ENCODE assay signal across 8 mouse cellular contexts in genomic region chr14:37134304-37135126, GRCm38 (mm10). TPM values are rescaled to one million over a fixed set of nuclear protein-coding genes. Genes with fewer than 3 reads are reported as not detected.
DNase-seq lines count a peak whose midpoint lies in the region; ATAC-seq lines count a peak whose summit lies in the region.

No protein-coding gene starts in this region.

- H3K27me3 ChIP-seq in hindbrain, embryonic 12.5 days = no peaks in the 10 kb centered on the region

- peak overlapping the region; percentile 69 for H3K4me2 ChIP-seq in hindbrain, embryonic 12.5 days (replicated peaks)

- peaks cover 6% of the 10 kb centered on the region for H3K4me1 ChIP-seq in hindbrain, embryonic 12.5 days

- peak overlapping the region; percentile 91 for H3K4me3 ChIP-seq in hindbrain, embryonic 12.5 days

- H3K9me3 ChIP-seq in hindbrain, embryonic 12.5 days (replicated peaks) = no peaks in the 10 kb centered on the region

- peak; percentile 47; the same call in 1 of the 2 replicates for ATAC-seq in hindbrain, embryonic 12.5 days (ENCODE audit: low FRiP score)
- ATAC-seq in megakaryocyte-erythroid progenitor cell, adult 5-6 weeks (replicated peaks; ENCODE audit: low FRiP score, low TSS enrichment, poor library complexity, severe bottlenecking) = peak; percentile 53

- DNase-seq in cerebellum, adult 9-10 months = peak; percentile 65
- no peak for DNase-seq in cerebellum, postnatal 36 days
- peak; percentile 26 for DNase-seq in urinary bladder, postnatal 10 days (ENCODE audit: low spot score)
- no peak for DNase-seq in urinary bladder, postnatal 25 days (ENCODE audit: low spot score)
- no peak for DNase-seq in urinary bladder, postnatal 36 days (ENCODE audit: low spot score in 2 of 2)
- DNase-seq in thymus, postnatal 10 days (ENCODE audit: low spot score in 2 of 2) = no peak

- H3K36me3 ChIP-seq in hindbrain, embryonic 12.5 days = peaks cover 20% of the 10 kb centered on the region; the same call in 1 of the 2 replicates

- H3K9ac ChIP-seq in hindbrain, embryonic 12.5 days = peak overlapping the region; percentile 87

- WGBS in hindbrain, embryonic 12.5 days = 3% methylated on average over 40 of the region's 40 CpGs

- H3K27ac ChIP-seq in hindbrain, embryonic 12.5 days = peak overlapping the region; percentile 83

RNA-seq across cellular contexts. Expression of gene Ghitm, which starts 0.6 kb away (rescaled TPM):
- 185 and 190 TPM in 2 replicates for polyA plus RNA-seq in hindbrain, embryonic 12.5 days (2016; fragmentation: Nextera tagmentation; extraction: Ambion mirVana)
- total RNA-seq in megakaryocyte-erythroid progenitor cell, adult 5-6 weeks (2014; fragmentation: Nextera tagmentation) = 91.2 and 104 TPM in 2 replicates
- 186 and 209 TPM in 2 replicates for total RNA-seq in megakaryocyte-erythroid progenitor cell, adult 5-6 weeks (2017)

RNA-seq across cellular contexts. Expression of gene 2610528A11Rik, which starts 20.7 kb away (rescaled TPM):
- not detected in 2 replicates for polyA plus RNA-seq in hindbrain, embryonic 12.5 days (2016; fragmentation: Nextera tagmentation; extraction: Ambion mirVana)
- total RNA-seq in megakaryocyte-erythroid progenitor cell, adult 5-6 weeks (2014; fragmentation: Nextera tagmentation) = not detected in 2 replicates
- 1.3 and 2.9 TPM in 2 replicates for total RNA-seq in megakaryocyte-erythroid progenitor cell, adult 5-6 weeks (2017)

RNA-seq across cellular contexts. Expression of gene Cdhr1, which starts 36.4 kb away (rescaled TPM):
- 1.8 and 2.4 TPM in 2 replicates for polyA plus RNA-seq in hindbrain, embryonic 12.5 days (2016; fragmentation: Nextera tagmentation; extraction: Ambion mirVana)
- not detected in 2 replicates for total RNA-seq in megakaryocyte-erythroid progenitor cell, adult 5-6 weeks (2014; fragmentation: Nextera tagmentation)
- not detected in 2 replicates for total RNA-seq in megakaryocyte-erythroid progenitor cell, adult 5-6 weeks (2017)

Comparison
In these comparisons a context has a peak if more than half of its experiments do, and no peak if none do; other contexts are left out.
1. DNase-seq: peak in cerebellum, adult 9-10 months (single experiment) and urinary bladder, postnatal 10 days (single experiment); none in cerebellum, postnatal 36 days (0 of 2), urinary bladder, postnatal 25 days (single experiment), urinary bladder, postnatal 36 days (0 of 2) and thymus, postnatal 10 days (0 of 2).